Mouse (Mus musculus) heart, embryonic 16.5 days (tissue): ENCODE measurements at regions not wholly inside any gene's neighbourhood (a gene's known extent, or its start where the extent isn't known, plus 50 kb on each side); places are given as distances from the start of the nearest gene placed in this dataset.

Experiments
- ATAC-seq: fragments of 200-750 bp; cut with Nextera tagmentation; replicated peaks from 2 replicates; pipeline ENCODE4 v1.8.0; 2017; ENCODE audit warnings: moderate number of reproducible peaks; ENCODE audit not compliant: insufficient read depth, low FRiP score; ENCODE audit errors: extremely low read depth
- H3K27ac ChIP-seq: fragments of 300-500 bp; sonication (generic); 2 replicates; pipeline ENCODE4 v1.5.1; 2014; ENCODE audit warnings: mild to moderate bottlenecking, low read length, control low read depth, moderate library complexity
- H3K27me3 ChIP-seq: fragments of 300-500 bp; sonication (generic); 2 replicates; pipeline ENCODE4 v1.6.1; 2014; ENCODE audit warnings: low read length, mixed read lengths; ENCODE audit not compliant: control insufficient read depth, insufficient read depth
- H3K36me3 ChIP-seq: fragments of 300-500 bp; sonication (generic); 2 replicates; pipeline ENCODE4 v1.6.1; 2014; ENCODE audit not compliant: control insufficient read depth, insufficient read depth
- H3K4me1 ChIP-seq: fragments of 300-500 bp; sonication (generic); 2 replicates; pipeline ENCODE4 v1.6.1; 2014; ENCODE audit warnings: low read length, mixed read lengths; ENCODE audit not compliant: control insufficient read depth, insufficient read depth
- H3K4me2 ChIP-seq: fragments of 300-500 bp; sonication (generic); 2 replicates; pipeline ENCODE4 v1.6.1; 2014; ENCODE audit warnings: low read depth, mild to moderate bottlenecking, control low read depth, low read length
- H3K4me3 ChIP-seq: fragments of 300-500 bp; sonication (generic); 2 replicates; pipeline ENCODE4 v1.5.1; 2014; ENCODE audit warnings: mild to moderate bottlenecking, control low read depth, low read length
- H3K9ac ChIP-seq: fragments of 300-500 bp; sonication (generic); 2 replicates; pipeline ENCODE4 v1.6.1; 2014; ENCODE audit warnings: low read length, control low read depth
- H3K9me3 ChIP-seq: fragments of 300-500 bp; sonication (generic); replicated peaks from 2 replicates; pipeline ENCODE4 v1.6.1; 2016; ENCODE audit warnings: low read length; ENCODE audit not compliant: control insufficient read depth
- WGBS: fragments of 180-500 bp; shearing (Covaris S2); extraction: QIAGEN DNeasy Blood & Tissue Kit; methylation state at CpG from one replicate; pipeline ENCODE4 v1.1.7; 2014; 5-methylcytosine and 5-hydroxymethylcytosine counted together

GRCm38 (mm10) chr9:79346371-79347096 is 372.1 kb downstream of the Col12a1 start:
- H3K4me3 ChIP-seq = no peak overlapping the region
- no peak overlapping the region for H3K9ac ChIP-seq
- H3K4me2 ChIP-seq = no peak overlapping the region
- H3K9me3 ChIP-seq = no peaks in the 10 kb centered on the region
- H3K36me3 ChIP-seq = no peaks in the 10 kb centered on the region
- no peak overlapping the region for H3K27ac ChIP-seq
- no peaks in the 10 kb centered on the region for H3K4me1 ChIP-seq
- WGBS = 83% methylated on average over 15 of the region's 15 CpGs
- ATAC-seq = no peak
- H3K27me3 ChIP-seq = no peaks in the 10 kb centered on the region

DNA sequence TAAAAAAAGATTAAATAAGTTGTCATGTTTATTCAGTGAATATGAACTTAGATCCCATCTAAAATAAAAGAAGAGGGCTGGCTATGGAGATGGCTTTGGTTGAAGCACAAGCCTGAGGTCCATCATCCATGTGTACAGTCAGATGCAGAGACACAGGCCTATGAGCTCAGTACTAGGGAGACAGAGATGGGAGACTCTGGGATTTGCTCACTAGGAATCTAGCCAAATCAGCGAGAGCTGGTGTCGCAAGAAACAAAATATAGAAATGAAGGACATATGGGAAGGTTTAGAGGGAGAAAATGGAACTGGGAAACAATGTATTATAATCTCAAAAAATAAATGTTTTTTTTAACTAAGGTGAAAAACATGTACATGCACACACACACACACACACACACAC is 326.6 kb downstream of the Col12a1 start:
- no peaks in the 10 kb centered on the region for H3K9me3 ChIP-seq
- no peaks in the 10 kb centered on the region for H3K27me3 ChIP-seq
- no peaks in the 10 kb centered on the region for H3K36me3 ChIP-seq
- H3K4me2 ChIP-seq = no peak overlapping the region
- no peak overlapping the region for H3K9ac ChIP-seq
- no peak overlapping the region for H3K27ac ChIP-seq
- no peaks in the 10 kb centered on the region for H3K4me1 ChIP-seq
- 79% methylated on average over 2 of the region's 2 CpGs for WGBS
- H3K4me3 ChIP-seq = no peak overlapping the region
- ATAC-seq = no peak

DNA sequence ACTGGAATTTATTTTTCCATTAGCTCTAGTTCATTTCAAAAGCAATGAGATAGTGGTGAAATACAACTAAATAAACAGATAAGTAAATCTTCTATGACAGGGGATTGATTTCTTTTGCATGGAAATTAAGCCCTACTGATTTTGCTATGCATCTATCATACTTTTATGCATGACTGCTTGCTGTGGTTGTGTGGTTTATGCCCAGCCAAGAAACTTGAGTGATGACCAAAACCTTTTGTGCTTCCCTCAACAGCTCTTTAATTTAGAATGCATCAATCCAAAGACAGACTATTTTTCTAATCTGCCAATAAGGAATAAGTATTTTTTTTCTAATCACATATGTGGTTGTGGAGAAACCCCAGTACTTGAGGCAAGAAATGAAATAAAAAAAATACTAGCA is 303.6 kb downstream of the Col12a1 start:
- ATAC-seq = no peak
- Histone ChIP-seq H3K9ac (no peak overlapping the region), H3K9me3 (no peaks in the 10 kb centered on the region), H3K4me1 (no peaks in the 10 kb centered on the region), H3K36me3 (no peaks in the 10 kb centered on the region), H3K4me2 (no peak overlapping the region), H3K27ac (no peak overlapping the region), H3K4me3 (no peak overlapping the region), H3K27me3 (no peaks in the 10 kb centered on the region)

DNA sequence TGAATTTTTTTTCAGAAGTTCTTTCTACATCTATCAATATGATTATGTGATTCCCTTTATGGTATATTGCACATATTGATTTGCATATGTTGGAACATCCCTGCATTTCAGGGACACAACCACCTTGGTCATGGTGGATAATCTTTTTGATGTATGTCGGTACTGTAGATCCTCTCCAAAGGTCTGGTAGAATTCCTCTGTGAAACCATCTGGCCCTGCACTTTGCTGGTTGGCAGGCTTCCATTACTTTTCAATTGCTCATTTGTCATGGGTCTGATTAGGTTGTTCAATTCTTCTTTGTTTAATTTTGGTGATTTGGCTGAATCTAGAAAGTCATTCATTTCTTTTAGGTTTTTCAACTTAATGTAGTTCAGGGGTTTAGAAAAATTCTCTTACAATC is 288.2 kb downstream of the Col12a1 start:
- H3K27me3 ChIP-seq = no peaks in the 10 kb centered on the region
- H3K4me3 ChIP-seq = no peak overlapping the region
- H3K9ac ChIP-seq = no peak overlapping the region
- H3K27ac ChIP-seq = no peak overlapping the region
- H3K4me1 ChIP-seq = no peaks in the 10 kb centered on the region
- 44% methylated on average over 1 of the region's 1 CpGs for WGBS
- ATAC-seq = no peak
- no peaks in the 10 kb centered on the region for H3K36me3 ChIP-seq
- no peak overlapping the region for H3K4me2 ChIP-seq
- no peaks in the 10 kb centered on the region for H3K9me3 ChIP-seq

GRCm38 (mm10) chr9:79437636-79438035 is 281.0 kb downstream of the Col12a1 start:
- no peaks in the 10 kb centered on the region for H3K9me3 ChIP-seq
- ATAC-seq = no peak
- WGBS = 89% methylated on average over 3 of the region's 3 CpGs

DNA sequence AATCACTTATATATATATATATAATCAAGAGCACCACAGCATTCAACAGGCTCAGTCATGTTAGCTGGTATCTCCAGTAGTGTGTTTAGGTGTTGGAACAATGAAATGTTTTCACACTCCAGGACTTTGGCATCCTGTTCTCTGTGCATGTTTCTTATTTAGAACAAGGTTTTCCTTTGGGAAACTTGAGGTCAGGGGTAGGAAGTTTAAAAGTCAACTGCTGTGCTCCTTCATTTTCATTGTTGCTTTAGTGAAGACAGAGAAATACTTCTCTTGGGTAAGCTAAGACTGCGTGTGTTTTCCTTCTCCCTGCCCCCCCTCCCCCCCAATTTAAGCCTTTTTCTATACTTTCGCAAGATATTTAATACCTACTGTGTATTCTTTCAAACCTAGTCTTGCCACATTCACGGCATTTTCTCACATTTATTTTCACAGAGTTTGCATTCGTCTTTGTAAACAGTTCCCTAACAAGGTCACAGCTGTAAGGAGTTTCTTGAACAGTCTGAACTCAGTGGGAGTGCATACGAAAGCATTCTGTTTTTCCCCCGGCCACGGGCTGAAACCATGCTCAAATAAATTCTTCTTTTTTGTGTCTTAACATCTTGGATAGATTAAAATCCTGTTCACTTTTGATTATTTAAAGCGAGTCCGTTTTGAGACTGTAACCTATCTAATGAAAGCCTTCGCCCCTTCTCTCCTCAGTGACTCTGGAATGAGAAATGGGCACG is 279.2 kb downstream of the Col12a1 start:
- Histone ChIP-seq H3K36me3 (no peaks in the 10 kb centered on the region), H3K9ac (no peak overlapping the region), H3K9me3 (no peaks in the 10 kb centered on the region), H3K27me3 (no peaks in the 10 kb centered on the region), H3K4me1 (0 out of 2 replicates have a peak, but pooled peaks cover 3% of the 10 kb centered on the region), H3K4me3 (no peak overlapping the region), H3K27ac (no peak overlapping the region), H3K4me2 (no peak overlapping the region)
- WGBS = 51% methylated on average over 11 of the region's 11 CpGs
- ATAC-seq = no peak

More at GRCm38 (mm10) chr9:79437636-79438035, 281.0 kb downstream of the Col12a1 start:
- H3K36me3 ChIP-seq = no peaks in the 10 kb centered on the region
- H3K4me2 ChIP-seq = no peak overlapping the region
- no peak overlapping the region for H3K9ac ChIP-seq
- H3K4me3 ChIP-seq = no peak overlapping the region
- H3K27me3 ChIP-seq = no peaks in the 10 kb centered on the region
- H3K4me1 ChIP-seq = 0 out of 2 replicates have a peak, but pooled peaks cover 3% of the 10 kb centered on the region
- no peak overlapping the region for H3K27ac ChIP-seq

DNA sequence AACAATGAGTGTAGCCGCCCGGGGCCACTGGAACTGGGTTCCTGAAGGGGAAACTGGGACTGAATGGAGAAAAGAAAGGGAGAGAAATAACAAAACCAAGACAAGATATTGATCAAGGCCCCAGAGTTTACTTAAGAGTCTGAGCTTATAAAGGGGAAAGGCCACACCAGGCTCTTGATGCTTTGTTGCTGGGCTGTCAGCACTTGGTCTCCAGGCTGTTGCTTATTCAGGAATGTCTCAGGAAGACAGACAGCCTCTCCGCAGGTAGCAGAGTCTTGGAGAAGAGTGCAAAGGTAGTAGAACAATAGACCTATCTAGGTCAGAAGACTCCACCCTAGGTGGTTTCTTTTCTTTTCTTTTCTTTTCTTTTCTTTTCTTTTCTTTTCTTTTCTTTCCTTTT is 263.4 kb downstream of the Col12a1 start:
- H3K27me3 ChIP-seq = no peaks in the 10 kb centered on the region
- no peak overlapping the region for H3K27ac ChIP-seq
- no peak overlapping the region for H3K9ac ChIP-seq
- no peaks in the 10 kb centered on the region for H3K4me1 ChIP-seq
- no peak overlapping the region for H3K4me3 ChIP-seq
- H3K4me2 ChIP-seq = no peak overlapping the region
- WGBS = 67% methylated on average over 3 of the region's 3 CpGs
- ATAC-seq = no peak
- H3K36me3 ChIP-seq = no peaks in the 10 kb centered on the region
- no peaks in the 10 kb centered on the region for H3K9me3 ChIP-seq

GRCm38 (mm10) chr9:79479118-79479517 is 239.5 kb downstream of the Col12a1 start:
- H3K4me2 ChIP-seq = no peak overlapping the region
- peaks cover 2% of the 10 kb centered on the region; the same call in 1 of the 2 replicates for H3K4me1 ChIP-seq
- H3K9ac ChIP-seq = no peak overlapping the region
- 12% methylated on average over 1 of the region's 1 CpGs for WGBS
- no peaks in the 10 kb centered on the region for H3K27me3 ChIP-seq
- H3K27ac ChIP-seq = no peak overlapping the region
- no peak for ATAC-seq
- H3K9me3 ChIP-seq = no peaks in the 10 kb centered on the region
- no peaks in the 10 kb centered on the region for H3K36me3 ChIP-seq
- no peak overlapping the region for H3K4me3 ChIP-seq

DNA sequence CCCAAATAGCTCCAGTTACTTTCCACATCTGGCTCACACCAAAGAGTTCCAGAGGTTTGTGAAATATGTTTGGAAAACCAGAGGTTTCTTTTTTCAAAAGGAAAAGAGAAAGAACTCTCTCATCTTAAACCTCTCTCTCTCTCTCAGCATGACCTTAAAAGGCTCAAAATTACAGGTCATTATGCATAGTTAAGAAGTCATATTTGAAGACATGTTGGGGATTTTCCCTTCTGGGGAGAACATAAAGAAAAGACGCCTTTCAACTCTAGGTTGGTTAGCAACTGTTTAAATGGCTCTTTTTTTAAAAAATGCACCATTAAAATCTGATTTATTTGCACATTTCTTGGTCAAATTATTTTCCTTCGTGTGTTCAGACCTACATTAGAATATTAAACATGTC is 218.4 kb downstream of the Col12a1 start:
- H3K4me1 ChIP-seq = no peaks in the 10 kb centered on the region
- WGBS = 62% methylated on average over 2 of the region's 2 CpGs
- no peak overlapping the region for H3K27ac ChIP-seq
- no peak overlapping the region for H3K4me2 ChIP-seq
- no peak overlapping the region for H3K9ac ChIP-seq
- ATAC-seq = no peak
- no peaks in the 10 kb centered on the region for H3K36me3 ChIP-seq
- H3K27me3 ChIP-seq = no peaks in the 10 kb centered on the region
- no peak overlapping the region for H3K4me3 ChIP-seq
- peaks cover 2% of the 10 kb centered on the region; the same call in 1 of the 2 replicates for H3K9me3 ChIP-seq
